Mouse (Mus musculus) left cerebral cortex, adult 11 months (tissue): ENCODE data around the gene Grik2.
"Not testable (repeated sequence)": the region's sequence is repeated elsewhere in the genome, so short reads cannot be mapped to it uniquely, and the experiment has no call there.

Experiments
- DNase-seq: peaks from one replicate; pipeline ENCODE4 v3.0.0; 2022; ENCODE audit warnings: low spot score

Gene Grik2

DNA sequence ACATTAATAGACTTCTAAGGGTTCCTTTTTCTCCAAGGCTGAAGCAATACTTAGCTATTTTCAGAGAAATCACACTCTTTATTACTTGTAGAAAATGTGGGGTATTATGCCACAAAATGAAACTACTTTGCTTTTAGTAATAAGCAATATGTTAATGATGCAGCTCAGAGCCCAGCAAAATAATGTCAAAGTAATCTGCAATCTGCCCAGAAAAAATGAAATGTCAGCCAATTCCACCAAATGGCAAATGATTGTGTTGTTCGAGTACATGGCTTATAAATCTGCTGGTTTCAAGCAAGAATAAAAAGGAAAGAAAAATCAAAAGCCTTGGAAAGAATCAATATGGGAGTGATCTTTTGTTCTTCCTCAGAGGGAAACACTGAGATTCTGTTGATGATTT, 136.2 kb downstream of the Grik2 start:
- no peak for DNase-seq

DNA sequence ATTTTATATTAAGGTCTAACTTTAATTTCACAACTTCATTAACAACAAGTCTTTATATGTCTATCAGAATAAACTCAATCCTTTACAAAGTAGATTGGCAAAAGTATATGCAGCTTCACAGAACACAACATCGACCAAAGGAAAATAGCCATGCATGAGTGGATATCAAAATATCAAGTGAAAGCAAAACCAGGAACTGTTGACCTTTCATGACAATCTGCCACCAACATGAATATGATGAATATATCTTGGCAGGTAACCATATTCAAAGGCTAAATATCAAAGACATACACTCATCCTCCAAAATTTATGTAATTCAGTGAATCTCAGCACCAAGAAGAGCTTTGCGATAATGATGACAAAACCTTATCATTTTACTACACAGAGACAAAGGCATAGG, 141.4 kb downstream of the Grik2 start:
- no peak for DNase-seq

DNA sequence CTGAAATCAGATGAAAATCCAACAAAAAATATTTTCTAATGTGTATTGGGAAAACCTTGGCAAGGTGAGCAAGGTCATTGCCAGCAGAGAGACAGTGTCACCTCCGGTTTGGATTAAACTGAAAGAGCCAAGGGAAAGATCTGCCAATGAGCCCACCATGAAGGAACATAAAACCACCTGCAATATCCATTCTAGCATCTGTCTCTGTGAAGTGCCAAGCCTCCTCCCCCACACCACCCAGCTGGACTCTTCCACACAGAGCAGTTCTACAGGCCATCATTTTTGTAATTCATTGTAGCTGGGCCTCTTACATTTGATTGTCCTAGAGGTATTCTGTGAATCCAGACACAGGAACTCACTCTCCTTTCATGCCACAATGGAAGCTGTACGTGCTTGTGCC, 148.7 kb downstream of the Grik2 start:
- no peak for DNase-seq

DNA sequence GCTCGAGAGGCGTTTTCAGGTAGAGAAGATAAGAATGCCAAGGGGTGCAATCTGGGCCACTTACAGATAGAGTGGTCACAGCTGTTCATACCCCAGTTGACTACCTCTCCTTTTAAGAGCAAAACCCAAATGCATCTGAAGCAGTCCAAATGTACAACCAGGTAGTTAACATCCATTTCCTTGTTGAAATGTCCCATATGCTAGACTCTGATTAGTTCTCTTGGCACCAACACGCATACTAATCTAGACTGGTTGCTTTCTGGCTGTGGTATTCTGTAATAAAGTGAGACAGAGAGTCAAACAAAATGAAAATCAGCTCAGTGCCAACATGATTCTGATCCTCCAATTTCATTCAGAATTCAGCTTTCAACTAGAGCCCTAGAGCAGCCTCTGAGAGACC, 164.6 kb downstream of the Grik2 start:
- DNase-seq, result no peak

DNA sequence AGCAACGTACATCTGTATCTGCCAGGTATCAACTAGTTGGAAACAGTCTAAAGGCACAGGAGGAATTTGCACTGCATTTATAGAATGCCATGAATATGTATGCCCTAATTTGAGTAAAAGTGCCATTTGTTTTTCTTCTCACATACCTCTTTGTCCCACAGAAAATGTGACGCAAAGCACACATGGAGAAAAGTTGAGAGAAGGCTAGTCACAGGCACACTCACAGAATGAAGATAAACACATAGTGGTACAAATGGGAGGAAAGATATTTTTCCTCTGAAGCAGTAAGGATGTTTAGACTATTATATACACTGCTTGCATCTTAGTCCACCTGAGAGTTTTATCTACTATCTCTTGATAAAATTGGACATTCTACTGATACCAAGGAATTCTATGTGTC, 190.9 kb downstream of the Grik2 start:
- DNase-seq, result no peak

DNA sequence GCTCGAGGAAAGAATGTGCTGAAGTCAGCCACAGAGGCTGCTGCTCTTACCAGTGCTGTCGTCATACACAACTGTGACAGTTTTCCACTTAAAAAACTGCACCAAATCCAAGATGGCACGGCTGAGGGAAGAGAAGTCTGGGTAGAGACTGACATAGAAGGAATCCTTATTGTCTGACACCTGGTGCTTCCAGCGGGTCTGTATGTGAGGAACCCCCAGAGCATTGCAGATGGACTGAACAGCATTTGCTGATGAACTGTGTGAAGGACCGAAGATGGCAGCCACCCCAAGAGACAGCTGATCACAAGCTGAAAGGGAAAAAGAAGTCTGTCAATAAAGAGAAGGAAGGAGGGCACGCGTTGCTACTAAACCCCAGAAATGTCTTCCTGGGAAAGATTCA, 215.1 kb downstream of the Grik2 start:
- DNase-seq, result no peak

DNA sequence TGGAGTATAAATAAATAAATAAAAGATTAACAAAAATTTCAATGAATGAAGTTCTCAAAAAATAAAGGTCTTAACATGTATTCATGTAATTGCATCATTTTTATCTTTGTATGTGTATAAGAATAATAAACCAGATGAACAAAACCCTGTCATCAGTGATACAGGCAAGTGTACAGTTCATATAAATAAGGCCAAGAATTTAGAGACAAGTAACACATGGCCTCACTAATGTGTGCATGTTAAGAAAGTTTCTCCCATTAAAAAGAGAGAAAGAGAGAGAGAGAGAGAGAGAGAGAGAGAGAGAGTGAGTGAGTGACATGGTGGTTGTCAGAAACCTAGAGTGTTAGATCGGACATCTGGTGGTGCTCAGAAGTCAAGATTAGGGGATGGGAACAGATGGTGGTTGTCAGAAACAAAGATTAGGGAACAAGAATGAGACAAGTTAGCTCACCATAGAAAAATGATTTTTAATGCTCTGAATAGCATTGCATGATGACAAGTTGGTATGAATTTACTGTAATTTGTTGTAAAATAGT, 228.6 kb downstream of the Grik2 start:
- DNase-seq, result no peak

DNA sequence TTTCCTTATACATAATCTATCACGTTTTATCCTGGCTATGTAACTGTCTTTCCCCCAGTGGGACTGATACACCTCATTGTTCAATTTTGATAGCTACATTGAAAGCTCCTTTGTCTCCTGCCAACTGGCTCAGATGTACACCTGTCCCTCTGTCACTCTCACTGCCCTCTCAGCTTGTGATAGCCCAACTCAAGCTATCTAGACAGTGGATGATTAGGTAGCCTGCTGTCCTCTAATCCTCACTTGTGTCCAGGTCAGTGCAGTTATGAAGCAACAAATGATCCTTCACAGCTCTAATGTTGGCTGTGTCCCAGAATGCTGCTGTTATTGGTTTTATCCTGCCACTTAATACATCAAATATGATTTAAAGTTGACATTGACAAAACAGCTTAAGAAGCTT, 246.3 kb downstream of the Grik2 start:
- DNase-seq, result no peak

DNA sequence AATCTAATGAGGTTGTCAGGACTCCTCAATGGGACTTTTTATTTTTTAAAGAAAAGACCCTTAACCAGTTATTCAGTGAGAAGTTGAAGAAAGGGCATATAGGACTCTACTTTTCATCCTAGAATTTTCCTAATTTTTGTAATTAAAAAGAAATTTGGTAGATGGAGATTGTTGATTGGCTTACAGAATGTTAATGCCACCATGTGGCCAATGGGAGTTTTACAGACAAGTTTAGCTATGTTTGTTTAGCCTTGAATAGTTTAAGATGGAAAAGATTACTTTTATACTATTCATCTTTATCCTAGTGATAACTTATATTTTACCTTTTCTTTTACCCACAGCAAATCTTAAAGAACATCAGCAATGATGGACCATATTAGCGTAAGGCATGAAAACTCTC, 268.8 kb downstream of the Grik2 start:
- no peak for DNase-seq

DNA sequence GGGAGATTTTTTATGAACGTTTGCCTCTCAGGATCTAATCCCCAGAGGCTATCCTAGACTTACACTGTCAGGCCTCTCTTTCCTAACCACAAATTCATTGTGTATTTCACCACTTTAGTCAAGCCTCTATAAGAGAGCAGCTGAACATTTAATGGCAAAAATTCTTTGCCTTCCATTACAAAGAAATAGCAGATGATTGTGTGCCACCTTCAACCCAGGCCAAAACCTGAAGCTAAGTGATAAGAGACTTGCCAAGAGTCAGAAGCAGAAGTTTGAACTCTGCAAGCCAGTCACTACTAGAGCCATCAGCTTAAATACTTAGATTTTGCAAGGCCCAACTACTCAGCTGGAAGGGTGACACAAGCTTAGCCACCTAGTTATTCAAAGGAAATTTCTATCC, 287.9 kb downstream of the Grik2 start:
- DNase-seq, result no peak

DNA sequence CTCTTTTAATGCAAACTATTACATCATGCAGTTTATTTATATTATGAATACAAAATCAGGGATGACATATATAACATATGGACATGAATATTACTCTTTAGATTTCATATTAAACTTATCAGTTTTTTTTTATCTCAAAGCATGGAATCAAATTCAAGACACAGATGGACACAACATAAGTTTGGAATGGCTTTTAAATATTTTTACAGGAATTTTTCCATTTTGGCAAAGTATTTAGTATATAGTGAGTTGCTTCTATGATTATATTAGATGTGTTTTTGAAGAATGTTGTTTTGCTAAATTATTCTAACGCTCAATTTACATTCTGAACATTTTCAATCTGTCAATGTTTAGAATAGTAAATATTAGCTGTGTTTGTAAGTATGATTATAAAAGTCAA, 291.3 kb downstream of the Grik2 start:
- DNase-seq, result no peak

DNA sequence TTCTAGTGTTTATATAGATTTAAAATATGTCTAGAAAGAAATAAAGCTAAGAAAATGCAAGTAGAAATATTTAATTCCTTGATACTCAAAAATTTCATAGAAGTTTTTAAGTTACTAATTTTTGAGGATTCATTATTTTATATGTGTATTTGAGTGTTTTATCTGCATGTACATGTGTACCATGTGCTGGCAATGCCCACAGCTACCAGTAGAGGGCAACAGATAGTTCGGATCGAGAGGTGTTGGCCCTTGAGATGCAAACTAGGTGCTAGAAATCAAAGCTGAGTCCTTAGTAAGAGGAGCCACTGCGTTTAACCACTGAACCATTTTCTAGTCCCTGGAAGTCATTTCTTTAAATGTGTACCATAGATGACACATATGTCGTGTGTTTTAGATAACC, 307.1 kb downstream of the Grik2 start:
- no peak for DNase-seq

DNA sequence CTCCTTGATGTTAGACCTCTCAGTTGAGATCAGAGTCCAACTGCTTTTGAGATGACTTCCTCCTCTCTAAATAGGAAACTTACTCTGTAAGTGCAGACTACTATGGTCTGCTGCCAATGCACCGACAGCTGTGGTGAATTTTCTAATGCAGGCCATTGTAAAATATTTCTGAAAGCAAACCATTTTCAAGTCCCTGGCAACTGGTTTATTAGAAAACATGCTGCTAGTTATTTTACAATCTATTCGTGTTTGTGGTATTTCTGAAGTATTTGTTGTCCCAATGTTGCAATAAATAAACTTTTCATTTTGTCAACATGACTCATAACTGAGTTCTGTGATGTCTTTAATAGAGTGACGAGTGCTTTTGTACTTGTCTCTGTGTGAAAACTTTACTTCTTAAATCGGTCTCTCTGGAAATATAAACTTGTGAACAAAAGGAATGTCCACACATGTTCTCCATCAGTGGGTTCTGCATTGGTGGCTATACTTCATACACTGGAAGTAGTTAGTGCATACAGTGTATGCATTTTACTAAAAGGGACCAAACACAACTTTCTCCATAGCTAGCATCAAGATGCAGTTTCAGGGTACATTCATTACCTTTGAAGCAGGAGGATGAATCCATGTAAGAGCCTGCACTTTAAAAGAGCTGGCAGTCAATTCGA, 308.3 kb downstream of the Grik2 start:
- DNase-seq, result no peak

DNA sequence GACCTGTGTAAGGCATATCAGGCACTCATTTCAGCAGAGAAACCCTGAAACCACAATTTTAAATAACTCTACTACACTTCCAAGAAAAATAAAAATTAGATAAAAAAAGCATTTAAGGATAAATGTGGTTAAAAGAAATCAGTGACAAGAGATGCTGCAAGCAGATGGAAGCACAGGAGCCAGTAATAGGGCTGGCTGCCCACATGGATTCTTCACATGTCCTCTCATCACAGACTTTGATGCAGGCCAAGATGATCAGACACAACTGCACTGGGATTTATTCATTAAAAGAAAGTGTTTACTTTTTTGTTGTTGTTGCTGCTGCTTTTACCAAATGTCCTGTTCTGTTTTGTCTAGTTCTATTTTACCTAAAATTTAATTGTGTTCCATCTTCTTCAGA, 315.0 kb downstream of the Grik2 start:
- no peak for DNase-seq

DNA sequence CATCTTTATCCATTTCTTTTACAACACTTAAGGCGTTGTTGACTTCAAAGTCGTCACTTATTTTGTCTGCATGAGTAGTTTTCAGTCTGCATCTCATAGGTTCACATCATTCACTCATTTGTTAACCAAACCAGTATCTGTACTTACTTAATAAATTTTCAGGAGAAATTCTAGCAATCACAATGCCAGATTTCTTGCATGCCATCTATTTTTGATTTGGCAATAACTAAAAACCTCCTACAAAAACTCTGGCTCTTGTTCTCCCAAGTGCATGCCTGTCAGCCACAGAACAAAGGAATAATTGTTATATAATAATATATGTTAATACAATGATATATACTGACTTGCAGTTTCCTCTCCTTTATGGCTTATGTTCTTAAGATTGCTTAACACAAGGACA, 331.8 kb downstream of the Grik2 start:
- DNase-seq, result no peak

DNA sequence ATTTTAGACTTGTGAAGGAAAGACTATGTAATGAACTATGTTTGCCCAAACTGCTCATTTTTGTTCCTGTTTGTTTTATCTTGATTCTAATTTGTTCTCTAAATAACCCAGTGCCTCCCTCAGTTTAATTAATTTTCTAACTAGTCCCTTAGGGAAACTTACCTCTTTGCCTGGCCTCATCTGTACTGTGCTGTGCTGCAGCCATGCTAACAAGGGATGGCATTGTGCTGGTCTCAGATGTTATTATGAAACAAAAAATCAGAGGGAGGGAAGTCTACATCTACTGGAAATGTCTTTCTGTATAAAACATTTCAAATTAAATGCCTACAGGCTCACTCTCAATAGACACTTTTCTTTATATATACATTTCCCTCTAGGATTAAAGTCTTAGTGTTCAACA, 335.0 kb downstream of the Grik2 start:
- DNase-seq, result no peak

DNA sequence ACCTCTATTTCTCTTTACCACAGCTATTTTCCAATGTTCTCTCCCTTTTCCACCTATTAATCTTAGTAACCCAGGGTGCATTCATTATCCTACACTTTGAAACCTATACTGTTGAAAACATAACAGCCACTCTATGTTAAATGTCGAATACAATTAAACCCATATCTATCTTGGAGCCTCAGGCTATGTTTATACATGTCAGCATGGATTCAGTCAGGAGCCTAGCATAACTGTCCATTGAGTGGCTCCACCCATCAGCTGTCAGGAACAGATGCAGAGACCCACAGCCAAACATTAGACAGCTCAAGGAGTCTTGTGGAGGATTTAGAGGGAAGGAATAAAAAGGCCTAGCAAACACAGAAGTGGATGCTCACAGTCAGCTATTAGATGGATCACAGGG, 347.2 kb downstream of the Grik2 start:
- DNase-seq, result no peak

DNA sequence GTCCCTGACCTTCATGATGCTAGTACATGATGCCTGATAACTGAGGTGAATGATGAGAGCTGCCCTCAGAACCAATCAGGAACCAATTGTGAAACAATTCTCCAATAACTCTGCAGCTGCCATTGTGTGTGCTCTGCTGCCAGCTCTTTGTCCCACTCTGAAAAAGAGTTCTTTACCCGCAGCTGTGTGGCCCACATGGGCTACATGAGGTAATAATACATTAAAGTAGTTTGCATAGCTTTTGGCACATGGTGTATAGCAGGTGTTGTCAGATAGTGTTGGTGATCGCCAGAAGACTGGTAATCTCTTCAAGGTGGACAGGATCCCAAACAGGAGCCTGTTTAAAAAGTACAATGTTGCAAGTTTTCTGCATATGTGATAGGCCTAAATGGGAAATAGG, 351.5 kb downstream of the Grik2 start:
- DNase-seq, result no peak

DNA sequence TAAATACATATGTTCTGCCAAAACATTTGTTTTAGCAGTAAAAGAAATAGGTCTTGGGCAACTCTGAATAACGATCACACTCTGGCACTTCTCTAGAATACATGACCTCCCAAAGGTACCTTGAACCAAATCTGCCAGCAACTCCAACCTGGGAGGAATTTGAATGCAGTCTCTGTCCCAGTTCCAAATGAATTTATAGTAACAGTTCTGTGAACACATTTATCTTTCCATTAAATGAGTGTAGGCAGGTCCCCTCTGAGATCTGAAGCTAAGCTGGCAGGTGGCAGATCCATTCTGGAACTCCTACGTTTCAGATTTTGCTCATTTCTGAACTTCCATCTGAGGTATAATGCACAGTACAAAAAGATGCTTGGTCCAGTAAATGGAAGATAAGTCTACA, 352.3 kb downstream of the Grik2 start:
- DNase-seq, result peak; percentile 35

DNA sequence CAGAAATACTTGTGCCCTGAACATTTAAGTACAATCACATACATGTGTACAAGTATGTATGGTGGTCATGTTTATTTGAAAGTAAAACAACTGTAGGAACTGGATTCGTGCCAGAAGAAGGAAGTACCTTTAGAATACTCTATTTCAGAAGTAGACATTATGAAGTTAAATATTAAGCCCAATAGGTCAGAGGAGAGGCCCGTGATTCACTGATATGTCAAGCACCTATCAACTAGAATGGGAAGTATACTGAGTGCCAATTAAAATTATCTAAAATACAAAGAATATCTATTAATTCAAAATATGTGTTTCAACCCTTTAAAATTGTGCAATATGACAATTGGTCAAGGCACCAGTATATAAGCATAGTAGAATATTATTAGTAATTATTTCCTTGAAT, 355.7 kb downstream of the Grik2 start:
- no peak for DNase-seq

DNA sequence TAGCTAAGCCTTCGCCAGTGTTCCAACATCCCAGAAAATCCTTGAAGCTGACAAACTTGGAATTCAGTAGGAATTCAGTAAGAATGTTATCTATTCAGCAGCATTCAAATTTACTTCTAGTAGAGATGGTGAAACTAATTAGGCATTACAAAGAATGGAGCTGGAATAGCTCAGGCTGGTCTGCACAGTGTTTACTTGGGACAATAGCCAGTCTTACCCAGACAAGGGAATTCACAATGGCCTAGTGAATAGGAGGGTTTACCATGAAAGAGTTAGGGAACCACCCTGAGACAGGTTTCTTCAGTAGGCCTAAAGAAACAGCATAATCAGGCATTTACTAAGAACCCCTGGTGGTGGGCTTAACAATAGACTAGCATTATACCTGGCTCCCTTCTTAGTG, 371.4 kb downstream of the Grik2 start:
- not testable (repeated sequence) for DNase-seq

DNA sequence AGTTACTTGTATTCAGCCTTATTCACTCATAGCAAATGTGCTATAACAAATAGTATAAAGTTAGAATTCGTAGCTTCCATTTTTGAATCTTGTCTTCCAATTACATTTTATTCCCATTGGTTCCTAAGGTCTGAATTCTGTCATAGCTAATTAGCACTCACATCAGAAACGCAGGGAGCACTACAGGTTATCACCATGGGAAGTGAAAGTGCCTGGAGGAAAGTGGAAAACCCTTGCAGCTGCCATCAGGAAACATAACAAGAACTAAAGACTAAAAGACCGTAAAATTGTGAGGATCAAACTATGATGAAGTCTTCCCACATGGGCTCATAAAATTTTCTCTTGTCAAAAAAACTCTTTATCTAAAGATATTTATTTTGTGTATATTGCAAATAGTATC, 405.6 kb downstream of the Grik2 start:
- DNase-seq, result no peak

DNA sequence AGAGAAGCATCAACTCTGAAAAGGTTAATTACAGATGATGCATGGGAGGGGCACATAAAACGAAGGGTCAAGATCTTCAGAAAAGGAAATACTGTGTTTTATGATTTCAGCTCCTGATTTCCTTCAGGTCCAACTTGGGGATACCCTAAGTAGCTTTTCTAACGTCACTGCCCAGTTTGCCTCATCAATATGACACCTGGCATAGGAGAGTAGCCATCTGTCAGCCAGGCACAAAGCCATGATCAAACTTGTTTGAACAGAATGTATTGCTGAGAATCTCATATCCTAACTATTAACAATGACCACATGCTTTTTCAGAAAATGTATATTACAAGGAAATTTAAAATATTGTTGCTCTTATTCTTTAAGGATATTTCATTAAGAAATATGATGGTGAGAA, 406.7 kb downstream of the Grik2 start:
- no peak for DNase-seq

DNA sequence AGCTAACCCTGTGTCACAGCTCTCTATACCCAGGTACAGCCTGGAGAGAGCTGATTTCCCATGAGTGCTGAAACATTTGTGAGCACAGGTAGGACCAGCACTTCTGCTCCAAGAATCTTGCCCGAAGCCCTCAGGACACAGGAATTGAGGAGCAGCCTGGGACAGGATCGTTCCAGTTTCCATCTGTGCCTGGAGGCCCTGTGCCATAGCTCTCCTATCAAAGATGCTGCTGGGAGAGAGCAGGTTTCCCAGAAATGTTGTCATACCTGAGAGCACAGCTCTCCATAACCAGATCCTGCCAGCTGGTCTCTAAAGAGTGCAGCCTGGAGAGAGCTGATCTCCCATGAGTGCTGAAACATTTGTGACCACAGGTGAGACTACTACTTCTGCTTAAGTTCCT, 420.0 kb downstream of the Grik2 start:
- DNase-seq, result no peak

DNA sequence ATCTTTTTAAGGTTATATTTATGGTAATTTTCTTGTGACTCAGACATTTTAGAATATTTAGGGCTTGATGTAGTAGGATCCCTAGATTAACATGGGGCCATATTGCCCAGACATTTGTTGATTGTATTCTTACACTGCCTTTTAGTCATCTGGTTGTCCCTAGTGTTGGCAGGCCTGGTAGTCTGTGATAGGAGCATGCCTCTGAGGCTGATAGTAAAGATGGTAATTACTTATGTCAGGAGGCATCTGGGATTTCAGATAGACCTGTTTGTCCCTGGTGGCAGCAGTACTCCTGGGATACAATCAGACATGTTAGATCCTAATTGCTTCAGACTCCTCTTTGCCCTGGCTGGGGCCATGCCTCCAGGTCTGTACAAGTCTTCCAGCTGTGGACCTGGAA, 423.3 kb downstream of the Grik2 start:
- no peak for DNase-seq
